Mouse (Mus musculus) embryonic facial prominence, embryonic 11.5 days (tissue): ENCODE measurements around the gene Insig1. TPM values are rescaled to one million over a fixed set of nuclear protein-coding genes. Genes with fewer than 3 reads are reported as not detected.
A peak's percentile ranks its signal among the peaks of the same experiment; 100 is the strongest.

Source experiments
- ATAC-seq: fragments of 200-750 bp; cut with Nextera tagmentation; replicated peaks from 2 replicates; pipeline ENCODE4 v1.8.0; 2017; ENCODE audit warnings: low read depth; ENCODE audit not compliant: insufficient number of reproducible peaks, low FRiP score, low TSS enrichment
- DNase-seq: peaks from one replicate; pipeline ENCODE4 v3.0.0-alpha.2; 2015; ENCODE audit warnings: low spot score
- H3K27ac ChIP-seq: fragments of 300-500 bp; sonication (generic); replicated peaks from 2 replicates; pipeline ENCODE4 v1.5.1; 2014; ENCODE audit warnings: mild to moderate bottlenecking, low read depth, low read length, control low read depth
- H3K27me3 ChIP-seq: fragments of 300-500 bp; sonication (generic); 2 replicates; pipeline ENCODE4 v1.6.1; 2014; ENCODE audit warnings: mild to moderate bottlenecking, low read length, moderate library complexity, mixed read lengths; ENCODE audit not compliant: control insufficient read depth, insufficient read depth
- H3K36me3 ChIP-seq: fragments of 300-500 bp; sonication (generic); replicated peaks from 2 replicates; pipeline ENCODE4 v1.6.1; 2014; ENCODE audit warnings: low read depth, mild to moderate bottlenecking, low read length, moderate library complexity, mixed read lengths; ENCODE audit not compliant: control insufficient read depth, insufficient read depth
- H3K4me1 ChIP-seq: fragments of 300-500 bp; sonication (generic); 2 replicates; pipeline ENCODE4 v1.6.1; 2014; ENCODE audit warnings: low read length, mixed read lengths; ENCODE audit not compliant: control insufficient read depth, insufficient read depth
- H3K4me2 ChIP-seq: fragments of 300-500 bp; sonication (generic); 2 replicates; pipeline ENCODE4 v1.6.1; 2014; ENCODE audit warnings: low read depth, mild to moderate bottlenecking, control low read depth, low read length, moderate library complexity
- H3K4me3 ChIP-seq: fragments of 300-500 bp; sonication (generic); 2 replicates; pipeline ENCODE4 v1.5.1; 2014; ENCODE audit warnings: low read depth, low read length, control low read depth
- H3K9ac ChIP-seq: fragments of 300-500 bp; sonication (generic); replicated peaks from 2 replicates; pipeline ENCODE4 v1.6.1; 2014; ENCODE audit warnings: mild to moderate bottlenecking, control low read depth, low read length
- H3K9me3 ChIP-seq: fragments of 300-500 bp; sonication (generic); replicated peaks from 2 replicates; pipeline ENCODE4 v1.6.1; 2016; ENCODE audit warnings: mild to moderate bottlenecking, low read length, inconsistent platforms, mixed read lengths; ENCODE audit not compliant: control insufficient read depth
- WGBS: fragments of 180-500 bp; shearing (Covaris S2); extraction: QIAGEN DNeasy Blood & Tissue Kit; methylation state at CpG from one replicate; pipeline ENCODE4 v1.1.7; 2014; 5-methylcytosine and 5-hydroxymethylcytosine counted together
- polyA plus RNA-seq: library from polyadenylated mRNA; unstranded; fragments of >200 nt; fragmentation: Nextera tagmentation; extraction: Ambion mirVana; gene quantifications from 2 replicates; pipeline ENCODE4 v1.2.1, GENCODE M21; 2014

Gene Insig1
- polyA plus RNA-seq, 1 experiment from 2014 or later: 95.2 TPM

DNA sequence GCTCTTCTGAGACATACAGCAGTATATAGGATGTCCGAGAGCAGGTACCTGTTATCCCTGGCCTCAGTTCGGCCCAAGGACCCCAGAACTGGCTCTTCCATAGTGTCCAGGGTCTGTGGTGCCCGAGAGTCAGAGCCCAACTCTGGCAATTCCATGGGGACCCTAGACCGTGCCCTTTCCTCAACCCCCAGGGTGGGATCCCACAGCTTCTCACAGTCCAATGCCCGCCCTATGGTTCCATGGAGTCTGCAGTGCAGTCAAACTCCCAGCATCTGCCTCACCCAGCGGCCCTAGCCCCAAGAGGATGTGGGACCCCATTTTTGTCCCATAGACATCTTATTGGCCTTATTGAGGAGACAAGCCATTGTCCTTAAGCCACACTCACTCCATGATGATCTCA lies 36.8 kb downstream of the Insig1 start:
- 88% methylated on average over 6 of the region's 6 CpGs for WGBS
- Histone ChIP-seq H3K36me3 (no peaks in the 10 kb centered on the region), H3K27me3 (no peaks in the 10 kb centered on the region), H3K27ac (no peak overlapping the region), H3K4me3 (no peak overlapping the region), H3K4me2 (no peak overlapping the region), H3K4me1 (no peaks in the 10 kb centered on the region), H3K9ac (no peak overlapping the region), H3K9me3 (no peaks in the 10 kb centered on the region)
- no peak for DNase-seq
- no peak for ATAC-seq

DNA sequence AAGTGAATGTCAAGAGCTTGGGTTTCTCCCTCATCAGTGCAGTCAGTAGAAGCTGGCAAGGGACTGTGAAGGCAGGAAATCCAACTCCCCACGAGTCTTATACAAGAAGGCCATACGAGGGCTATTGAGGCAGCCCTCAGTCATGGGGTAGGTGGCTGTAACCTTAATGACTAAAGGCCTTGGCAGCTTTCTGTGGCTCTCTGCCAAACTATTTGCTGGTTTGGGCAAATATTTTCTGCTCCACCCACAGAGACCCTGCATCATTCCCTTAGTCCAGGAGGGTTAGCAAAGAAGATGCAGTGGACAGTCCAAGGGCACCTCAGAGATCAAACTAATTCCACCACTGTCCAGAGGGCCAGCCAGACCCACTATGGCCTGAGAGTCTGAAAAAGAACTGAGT lies 39.7 kb downstream of the Insig1 start:
- Histone ChIP-seq H3K27ac (no peak overlapping the region), H3K36me3 (no peaks in the 10 kb centered on the region), H3K27me3 (no peaks in the 10 kb centered on the region), H3K4me2 (no peak overlapping the region), H3K4me1 (no peaks in the 10 kb centered on the region), H3K9ac (no peak overlapping the region), H3K9me3 (no peaks in the 10 kb centered on the region), H3K4me3 (no peak overlapping the region)
- no peak for ATAC-seq
- no peak for DNase-seq
- 70% methylated on average over 2 of the region's 2 CpGs for WGBS

DNA sequence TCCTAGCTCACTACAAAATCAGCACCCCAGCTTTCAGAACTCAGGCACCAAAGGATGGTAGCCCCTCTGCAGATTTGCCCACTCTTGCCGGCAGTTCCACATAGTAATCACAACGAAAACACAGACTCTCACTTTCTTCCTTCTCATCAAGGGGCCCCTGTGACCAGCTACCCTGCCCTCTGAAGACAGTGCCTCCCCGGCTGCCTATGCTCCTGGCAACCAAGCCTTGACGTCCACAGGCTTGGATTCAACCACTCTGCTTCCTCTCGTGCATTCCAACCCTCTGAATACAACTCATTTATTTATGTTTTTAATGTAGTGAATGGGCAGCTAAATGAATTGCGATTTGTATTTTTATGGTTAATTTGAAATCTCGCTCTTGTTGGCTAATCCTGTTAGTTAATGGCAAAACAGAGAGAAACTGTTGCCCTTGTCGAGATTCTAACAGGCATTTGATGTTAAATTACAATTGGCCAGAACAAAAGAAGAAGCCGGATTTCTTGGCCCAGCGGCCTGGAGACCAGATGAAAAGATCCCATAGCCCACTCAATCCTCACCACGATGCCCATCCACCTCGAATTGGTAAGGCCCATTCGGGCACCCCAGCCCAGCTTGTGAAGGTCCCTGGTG lies 46.2 kb downstream of the Insig1 start:
- WGBS: 2% methylated on average over 13 of the region's 13 CpGs
- Histone ChIP-seq H3K27me3 (peaks cover 50% of the 10 kb centered on the region), H3K4me2 (no peak overlapping the region)

DNA sequence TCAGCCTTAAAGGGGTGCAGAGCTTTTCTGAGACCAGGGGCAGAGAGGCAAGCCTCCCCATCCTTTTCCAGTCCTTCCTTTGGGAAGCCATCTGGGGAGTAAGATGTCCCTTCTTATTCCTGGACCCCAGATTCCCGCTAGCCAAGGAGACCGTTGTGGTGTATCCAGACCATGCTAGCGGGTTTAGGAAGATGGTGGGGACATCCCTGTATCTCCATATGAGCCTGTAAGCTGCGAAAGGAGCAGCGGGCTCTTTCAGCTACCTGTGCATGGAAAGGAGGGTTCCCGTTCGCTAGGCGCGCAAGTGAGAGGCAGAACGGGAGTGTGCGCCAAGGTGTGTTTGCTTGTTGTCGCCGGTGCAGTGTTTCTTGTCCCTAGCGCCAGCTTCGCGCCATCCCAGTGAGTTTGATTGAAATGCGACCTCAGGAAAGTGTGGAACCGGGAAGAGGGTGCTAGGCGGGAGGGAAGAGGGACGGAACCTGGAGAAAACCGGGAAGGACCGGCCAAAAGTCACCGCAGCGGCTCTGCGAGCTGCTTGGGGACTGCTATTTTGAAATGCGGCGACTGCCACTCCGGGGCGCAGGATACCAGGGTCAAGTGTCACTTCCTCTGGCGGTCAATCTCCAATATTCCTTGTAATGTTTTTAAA lies 46.8 kb downstream of the Insig1 start:
- peak; percentile 58 for DNase-seq
- Histone ChIP-seq H3K36me3 (no peaks in the 10 kb centered on the region), H3K4me3 (peak overlapping the region; percentile 27), H3K27me3 (peaks cover 53% of the 10 kb centered on the region), H3K9me3 (no peaks in the 10 kb centered on the region), H3K4me1 (peaks cover 3% of the 10 kb centered on the region), H3K4me2 (peak overlapping the region; percentile 26), H3K9ac (no peak overlapping the region), H3K27ac (no peak overlapping the region)
- WGBS: under 1% methylated on average over 30 of the region's 30 CpGs
- ATAC-seq: no peak

More for the DNA sequence above, 46.2 kb downstream of the Insig1 start:
- peaks cover 3% of the 10 kb centered on the region for H3K4me1 ChIP-seq
- H3K27ac ChIP-seq: no peak overlapping the region
- H3K9me3 ChIP-seq: no peaks in the 10 kb centered on the region
- ATAC-seq: no peak
- no peaks in the 10 kb centered on the region for H3K36me3 ChIP-seq
- H3K4me3 ChIP-seq: no peak overlapping the region
- H3K9ac ChIP-seq: no peak overlapping the region
- peak; percentile 4 for DNase-seq

DNA sequence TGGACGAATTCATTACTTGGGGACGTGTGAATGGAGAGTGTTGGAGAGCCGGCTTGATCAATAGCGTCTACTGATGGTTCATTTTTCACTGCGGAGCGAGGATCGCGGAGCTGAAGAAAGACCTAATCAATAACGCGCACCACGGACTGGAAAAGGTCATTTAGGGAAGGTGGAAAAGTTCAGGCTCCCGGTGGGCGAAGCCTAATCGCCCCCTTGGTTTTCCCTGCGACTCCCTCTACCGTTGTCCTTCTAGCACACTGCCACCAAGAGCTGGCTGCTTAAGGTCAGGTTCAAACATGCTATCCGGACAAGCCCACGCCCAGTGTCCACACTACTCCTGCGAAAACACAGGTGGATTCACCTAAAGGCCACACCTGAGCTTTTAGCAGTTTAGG lies 47.4 kb downstream of the Insig1 start:
- Histone ChIP-seq H3K4me2 (peak overlapping the region; percentile 26), H3K36me3 (no peaks in the 10 kb centered on the region), H3K4me1 (peaks cover 3% of the 10 kb centered on the region), H3K9me3 (no peaks in the 10 kb centered on the region), H3K27me3 (peaks cover 58% of the 10 kb centered on the region), H3K9ac (no peak overlapping the region), H3K4me3 (peak overlapping the region; percentile 27), H3K27ac (no peak overlapping the region)
- DNase-seq: no peak
- WGBS: 1% methylated on average over 19 of the region's 19 CpGs
- no peak for ATAC-seq

DNA sequence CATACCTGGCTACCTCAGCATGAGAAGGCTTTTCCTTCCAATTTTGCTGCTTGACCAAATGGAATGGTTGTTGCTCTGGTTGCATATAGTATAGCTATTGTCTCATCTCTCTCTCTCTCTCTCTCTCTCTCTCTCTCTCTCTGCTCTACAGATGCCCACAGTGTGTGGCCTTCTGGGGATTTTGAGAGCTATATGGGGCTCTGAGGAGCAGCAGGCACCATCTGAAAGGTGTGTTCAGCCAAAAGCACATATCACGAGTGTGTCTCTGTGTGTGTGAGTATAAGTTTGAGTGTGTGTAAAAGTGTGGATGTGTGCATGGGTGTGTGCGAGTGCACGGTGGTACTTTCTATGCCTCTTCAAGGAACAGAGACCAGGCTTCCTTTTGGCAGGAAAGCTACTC lies 48.4 kb downstream of the Insig1 start:
- peaks cover 3% of the 10 kb centered on the region for H3K4me1 ChIP-seq
- no peak overlapping the region for H3K27ac ChIP-seq
- no peak overlapping the region for H3K9ac ChIP-seq
- peaks cover 69% of the 10 kb centered on the region for H3K27me3 ChIP-seq
- no peaks in the 10 kb centered on the region for H3K36me3 ChIP-seq
- WGBS: 21% methylated on average over 3 of the region's 3 CpGs
- ATAC-seq (no peak), DNase-seq (no peak)
- no peak overlapping the region for H3K4me3 ChIP-seq
- no peak overlapping the region for H3K4me2 ChIP-seq
- no peaks in the 10 kb centered on the region for H3K9me3 ChIP-seq

DNA sequence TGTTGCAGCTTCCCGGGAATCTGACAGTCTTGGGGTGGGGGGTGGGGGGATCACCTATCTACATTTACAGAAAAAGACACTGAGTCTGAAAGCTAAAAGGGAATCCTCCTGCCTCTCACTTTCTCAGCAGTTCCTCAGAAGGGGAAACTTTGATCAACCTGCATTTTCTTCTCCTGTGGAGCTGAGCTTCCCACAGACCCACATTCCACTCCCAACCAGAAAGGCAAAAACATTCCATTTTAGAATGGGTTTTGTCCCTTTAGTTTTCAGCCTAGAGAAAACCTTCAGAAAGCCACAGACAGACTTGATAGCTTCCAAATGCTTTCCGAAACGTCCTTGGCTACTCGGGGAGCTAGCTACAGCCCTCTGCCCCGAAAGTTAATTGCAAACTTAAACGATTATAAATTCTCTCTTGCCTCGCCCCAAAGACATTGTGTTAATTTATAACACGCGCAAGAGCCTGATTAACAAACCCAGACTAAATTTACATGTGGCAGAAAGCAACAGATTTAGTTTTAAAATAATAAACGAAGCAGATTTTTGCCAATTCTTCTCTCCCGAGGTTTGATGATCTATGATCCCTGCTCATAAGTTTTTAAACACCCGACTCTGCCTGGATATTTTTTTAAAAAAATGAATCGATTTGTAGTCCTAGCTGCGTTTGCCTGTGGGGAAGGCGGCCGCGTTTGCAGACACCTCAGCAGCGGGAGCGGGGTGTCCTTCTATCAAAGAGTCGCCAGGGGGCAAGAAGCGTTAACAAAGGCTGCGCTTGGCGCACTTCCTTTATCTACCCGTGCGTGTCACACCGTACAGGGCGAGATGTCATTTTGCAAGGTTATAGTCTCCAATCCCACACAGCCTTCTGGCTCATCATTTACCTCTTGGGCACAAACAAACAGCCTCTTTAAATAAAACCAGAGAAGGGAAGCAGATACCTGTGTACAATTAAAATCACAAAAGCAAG lies 51.6 kb downstream of the Insig1 start:
- peak; percentile 69; the same call in 1 of the 2 replicates for ATAC-seq
- Histone ChIP-seq H3K27ac (no peak overlapping the region), H3K36me3 (no peaks in the 10 kb centered on the region), H3K9ac (no peak overlapping the region), H3K9me3 (no peaks in the 10 kb centered on the region), H3K27me3 (peaks cover 80% of the 10 kb centered on the region), H3K4me3 (no peak overlapping the region), H3K4me1 (peaks cover 3% of the 10 kb centered on the region), H3K4me2 (no peak overlapping the region)
- peak; percentile 85 for DNase-seq
- WGBS: under 1% methylated on average over 27 of the region's 27 CpGs

DNA sequence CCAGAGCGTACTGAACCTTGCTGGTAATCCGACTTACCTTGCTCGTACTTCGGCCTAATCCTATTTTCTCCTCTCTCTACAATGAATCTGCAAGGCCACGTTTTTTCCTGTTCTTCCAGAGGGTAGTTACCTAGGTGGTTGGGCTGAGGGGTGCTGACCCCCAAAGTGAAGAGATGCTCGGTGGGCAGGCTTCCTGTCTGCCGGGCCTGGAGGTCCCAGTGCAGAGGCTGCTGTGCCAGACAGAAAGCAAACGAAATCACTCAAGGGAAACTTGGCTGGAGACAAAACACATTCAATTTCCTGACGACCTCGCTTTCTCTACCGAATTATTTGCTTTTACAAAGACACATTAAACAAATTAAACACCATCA lies 52.3 kb downstream of the Insig1 start:
- ATAC-seq (no peak), DNase-seq (no peak)
- Histone ChIP-seq H3K4me1 (peaks cover 1% of the 10 kb centered on the region), H3K27ac (no peak overlapping the region), H3K4me2 (no peak overlapping the region), H3K9ac (no peak overlapping the region), H3K9me3 (no peaks in the 10 kb centered on the region), H3K36me3 (no peaks in the 10 kb centered on the region), H3K27me3 (peaks cover 76% of the 10 kb centered on the region), H3K4me3 (no peak overlapping the region)
- 2% methylated on average over 11 of the region's 11 CpGs for WGBS
